Mouse (Mus musculus) urinary bladder, adult 18-20 months (tissue): ENCODE measurements around the gene Btla.

Source experiments
- DNase-seq, 2 experiments: peaks; one replicate each; pipeline ENCODE4 v3.0.0; 2022; ENCODE audit warnings: low spot score in 2 of 2, mixed read lengths in 2 of 2

Gene Btla

GRCm38 (mm10) chr16:45259663-45260062, 35.5 kb downstream of the Btla start:
- no peak for DNase-seq

DNA sequence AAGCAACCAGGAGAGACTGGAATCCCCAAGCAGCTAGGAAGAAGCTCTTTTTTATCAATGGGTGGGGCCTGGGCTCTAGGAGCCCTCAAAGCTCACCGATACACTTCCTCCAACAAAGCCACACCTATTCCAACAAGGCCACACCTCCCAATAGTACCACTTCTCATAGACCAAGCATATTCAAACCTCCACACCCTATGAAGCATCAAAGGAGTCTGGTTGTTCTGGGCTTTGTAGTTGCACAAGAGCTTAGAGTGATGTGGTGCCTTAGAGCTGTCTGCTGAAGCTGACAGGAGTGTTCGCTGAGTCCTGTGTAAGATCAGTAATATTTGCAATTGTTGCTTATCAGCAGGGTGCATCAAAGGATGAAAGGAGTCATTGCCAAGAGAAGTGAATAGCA, 37.2 kb downstream of the Btla start:
- DNase-seq, result no peak

- DNase-seq, result no peak
These were observed 37.9 kb downstream of the Btla start for GRCm38 (mm10) chr16:45262051-45262450.

- no peak for DNase-seq
These were observed 45.8 kb downstream of the Btla start for GRCm38 (mm10) chr16:45269886-45270285.

- no peak for DNase-seq
These were observed 59.0 kb downstream of the Btla start for GRCm38 (mm10) chr16:45283093-45283492.

- no peak for DNase-seq
These were observed 73.7 kb downstream of the Btla start for GRCm38 (mm10) chr16:45297806-45298205.
